Mouse (Mus musculus) heart, embryonic 11.5 days (tissue): Measurements from ENCODE around the gene Mta2. TPM values are rescaled to one million over a fixed set of nuclear protein-coding genes. Genes with fewer than 3 reads are reported as not detected.
"Not testable (repeated sequence)": the region's sequence is repeated elsewhere in the genome, so short reads cannot be mapped to it uniquely, and the experiment has no call there.

Experiments used
- ATAC-seq: fragments of 200-750 bp; cut with Nextera tagmentation; replicated peaks from 2 replicates; pipeline ENCODE4 v1.8.0; 2017; ENCODE audit warnings: moderate library complexity; ENCODE audit not compliant: insufficient number of reproducible peaks, low FRiP score, low TSS enrichment
- H3K27ac ChIP-seq: fragments of 300-500 bp; sonication (generic); 2 replicates; pipeline ENCODE4 v1.5.1; 2014; ENCODE audit warnings: mild to moderate bottlenecking, low read depth, low read length
- H3K27me3 ChIP-seq: fragments of 300-500 bp; sonication (generic); 2 replicates; pipeline ENCODE4 v1.6.1; 2014; ENCODE audit warnings: mild to moderate bottlenecking, low read length, mixed read lengths; ENCODE audit not compliant: control insufficient read depth, insufficient read depth
- H3K36me3 ChIP-seq: fragments of 300-500 bp; sonication (generic); 2 replicates; pipeline ENCODE4 v1.6.1; 2014; ENCODE audit warnings: mild to moderate bottlenecking, low read length, moderate library complexity, mixed read lengths; ENCODE audit not compliant: control insufficient read depth, insufficient read depth
- H3K4me1 ChIP-seq: fragments of 300-500 bp; sonication (generic); 2 replicates; pipeline ENCODE4 v1.6.1; 2014; ENCODE audit warnings: low read length; ENCODE audit not compliant: control insufficient read depth, insufficient read depth
- H3K4me2 ChIP-seq: fragments of 300-500 bp; sonication (generic); 2 replicates; pipeline ENCODE4 v1.6.1; 2014; ENCODE audit warnings: mild to moderate bottlenecking, moderate library complexity
- H3K4me3 ChIP-seq: fragments of 300-500 bp; sonication (generic); 2 replicates; pipeline ENCODE4 v1.5.1; 2014; ENCODE audit warnings: low read depth, low read length
- H3K9ac ChIP-seq: fragments of 300-500 bp; sonication (generic); 2 replicates; pipeline ENCODE4 v1.6.1; 2014; ENCODE audit warnings: mild to moderate bottlenecking, low read depth, low read length, moderate library complexity
- H3K9me3 ChIP-seq: fragments of 300-500 bp; sonication (generic); replicated peaks from 2 replicates; pipeline ENCODE4 v1.6.1; 2016; ENCODE audit warnings: low read length; ENCODE audit not compliant: control insufficient read depth
- WGBS: fragments of 180-500 bp; shearing (Covaris S2); extraction: QIAGEN DNeasy Blood & Tissue Kit; methylation state at CpG from one replicate; pipeline ENCODE4 v1.1.7; 2014; ENCODE audit not compliant: insufficient replicate concordance; 5-methylcytosine and 5-hydroxymethylcytosine counted together
- polyA plus RNA-seq: library from polyadenylated mRNA; unstranded; fragments of >200 nt; fragmentation: Nextera tagmentation; extraction: Ambion mirVana; gene quantifications from 2 replicates; pipeline ENCODE4 v1.2.1, GENCODE M21; 2014

Mta2 gene
- 30.0 and 39.9 TPM in 2 replicates for polyA plus RNA-seq

- ATAC-seq, result peak; percentile 87
- peak within 1 kb of the TSS; percentile 83 for H3K4me2 ChIP-seq
- H3K4me1 ChIP-seq, result peaks cover 19% of the 10 kb centered on the region
- under 1% methylated on average over 64 of the region's 64 CpGs for WGBS
- peak within 1 kb of the TSS; percentile 96 for H3K27ac ChIP-seq
- peak within 1 kb of the TSS; percentile 99 for H3K9ac ChIP-seq
- peaks cover 16% of the 10 kb centered on the region; the same call in 1 of the 2 replicates for H3K36me3 ChIP-seq
- H3K27me3 ChIP-seq, result no peaks in the 10 kb centered on the region
- peak within 1 kb of the TSS; percentile 95 for H3K4me3 ChIP-seq
- no peaks in the 10 kb centered on the region for H3K9me3 ChIP-seq
These were observed at the start of gene Mta2 for GRCm38 (mm10) chr19:8941515-8942217. TSS of gene Mta2 (plus strand) at chr19:8941875.

GRCm38 (mm10) chr19:8892829-8893766 is 48.6 kb upstream of the Mta2 start, which contains the start of gene Ints5:
TSS of gene Ints5 (plus strand) at chr19:8893005.
- H3K9me3 ChIP-seq, result no peaks in the 10 kb centered on the region
- no peaks in the 10 kb centered on the region for H3K27me3 ChIP-seq
- 2% methylated on average over 54 of the region's 54 CpGs for WGBS
- 0 out of 2 replicates have a peak, but pooled peaks cover 13% of the 10 kb centered on the region for H3K36me3 ChIP-seq
- peak within 1 kb of the TSS; percentile 92 for H3K9ac ChIP-seq
- peak within 1 kb of the TSS; percentile 83 for H3K4me3 ChIP-seq
- H3K4me2 ChIP-seq, result peak within 1 kb of the TSS; percentile 93
- H3K27ac ChIP-seq, result peak within 1 kb of the TSS; percentile 79
- peaks cover 11% of the 10 kb centered on the region for H3K4me1 ChIP-seq
- ATAC-seq, result peak; percentile 60; the same call in 1 of the 2 replicates

- Histone ChIP-seq H3K4me2 (no peak overlapping the region), H3K27me3 (no peaks in the 10 kb centered on the region), H3K4me1 (peaks cover 14% of the 10 kb centered on the region), H3K4me3 (no peak overlapping the region), H3K9ac (no peak overlapping the region), H3K9me3 (no peaks in the 10 kb centered on the region), H3K27ac (no peak overlapping the region), H3K36me3 (0 out of 2 replicates have a peak, but pooled peaks cover 13% of the 10 kb centered on the region)
- 95% methylated on average over 9 of the region's 9 CpGs for WGBS
- no peak for ATAC-seq
These were observed 46.2 kb upstream of the Mta2 start for GRCm38 (mm10) chr19:8895397-8895960.

- Histone ChIP-seq H3K36me3 (0 out of 2 replicates have a peak, but pooled peaks cover 11% of the 10 kb centered on the region), H3K4me1 (peaks cover 14% of the 10 kb centered on the region)
- H3K4me3 ChIP-seq, H3K27ac ChIP-seq, ATAC-seq, H3K9me3 ChIP-seq, H3K4me2 ChIP-seq, H3K27me3 ChIP-seq, H3K9ac ChIP-seq: not testable (repeated sequence)
- 86% methylated on average over 5 of the region's 5 CpGs for WGBS
These were observed 45.4 kb upstream of the Mta2 start for GRCm38 (mm10) chr19:8896231-8896630.

- H3K4me1 ChIP-seq, result peaks cover 14% of the 10 kb centered on the region
- peak overlapping the region; percentile 98 for H3K4me3 ChIP-seq
- peak overlapping the region; percentile 82 for H3K4me2 ChIP-seq
- H3K36me3 ChIP-seq, result peaks cover 11% of the 10 kb centered on the region; the same call in 1 of the 2 replicates
- not testable (repeated sequence) for H3K9me3 ChIP-seq, H3K27me3 ChIP-seq
- peak overlapping the region; percentile 69 for H3K9ac ChIP-seq
- peak; percentile 27; the same call in 1 of the 2 replicates for ATAC-seq
- 26% methylated on average over 21 of the region's 21 CpGs for WGBS
- H3K27ac ChIP-seq, result peak overlapping the region; percentile 91
These were observed 44.3 kb upstream of the Mta2 start for GRCm38 (mm10) chr19:8897211-8897864.

GRCm38 (mm10) chr19:8897865-8898495 is 43.7 kb upstream of the Mta2 start, which contains the start of gene Ganab:
TSS of gene Ganab (plus strand) at chr19:8898071.
- Histone ChIP-seq H3K9ac (peak within 1 kb of the TSS; percentile 97), H3K36me3 (peaks cover 14% of the 10 kb centered on the region), H3K9me3 (no peaks in the 10 kb centered on the region), H3K4me1 (peaks cover 14% of the 10 kb centered on the region), H3K27ac (peak within 1 kb of the TSS; percentile 91), H3K27me3 (no peaks in the 10 kb centered on the region), H3K4me2 (peak within 1 kb of the TSS; percentile 82), H3K4me3 (peak within 1 kb of the TSS; percentile 98)
- ATAC-seq, result peak; percentile 98
- WGBS, result under 1% methylated on average over 52 of the region's 53 CpGs

GRCm38 (mm10) chr19:8898576-8898975 is 43.1 kb upstream of the Mta2 start:
- 9% methylated on average over 13 of the region's 13 CpGs for WGBS
- Histone ChIP-seq H3K9ac (peak overlapping the region; percentile 97), H3K27ac (peak overlapping the region; percentile 91), H3K27me3 (no peaks in the 10 kb centered on the region), H3K4me3 (peak overlapping the region; percentile 98), H3K9me3 (no peaks in the 10 kb centered on the region), H3K36me3 (peaks cover 16% of the 10 kb centered on the region), H3K4me2 (peak overlapping the region; percentile 82), H3K4me1 (peaks cover 14% of the 10 kb centered on the region)
- no peak for ATAC-seq
